Mouse (Mus musculus) stomach, postnatal 0 days (tissue): ENCODE measurements around the gene Napepld.

ENCODE experiments used
- CTCF ChIP-seq: IDR thresholded peaks from 2 replicates; pipeline ENCODE4 v1.5.1; 2016; ENCODE audit warnings: antibody characterized with exemption, low read depth, mild to moderate bottlenecking, moderate library complexity
- EP300 ChIP-seq: optimal IDR thresholded peaks from 2 replicates; pipeline ENCODE3; 2016; ENCODE audit warnings: antibody characterized with exemption

DNA sequence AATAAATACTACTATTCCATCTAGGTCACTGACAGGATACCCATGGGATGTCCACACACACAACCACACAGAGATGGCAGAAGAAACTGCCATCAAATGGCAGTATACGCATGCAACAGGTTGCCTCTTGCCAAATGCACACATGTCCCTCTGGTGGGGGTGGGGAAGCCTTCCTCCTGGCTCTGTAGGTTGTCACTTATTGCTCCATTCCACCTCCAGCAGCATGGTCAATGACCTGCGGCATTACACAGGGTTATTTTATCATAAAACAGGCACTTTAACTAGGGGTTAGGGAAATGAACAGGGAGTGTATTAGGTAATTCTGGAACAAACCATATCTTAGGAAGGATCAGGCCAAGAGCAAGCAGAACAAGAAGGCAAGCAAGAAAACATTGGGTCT, 31.9 kb downstream of the Napepld start:
- TF ChIP-seq CTCF (no peak), EP300 (no peak)
